Mouse (Mus musculus) 416B (cell line): Measurements from ENCODE around the gene Ess2.
"Not testable (repeated sequence)": the region's sequence is repeated elsewhere in the genome, so short reads cannot be mapped to it uniquely, and the experiment has no call there.

ENCODE experiments used
- DNase-seq: peaks from one replicate; pipeline ENCODE4 v3.0.0; 2011; ENCODE audit warnings: low read depth

Gene Ess2

GRCm38 (mm10) chr16:17911052-17911595, at the start of gene Ess2:
TSS of gene Ess2 (minus strand) at chr16:17911348.
- DNase-seq: peak; percentile 97

- not testable (repeated sequence) for DNase-seq
Observed at GRCm38 (mm10) chr16:17956052-17956638, 45.0 kb upstream of the Ess2 start.

GRCm38 (mm10) chr16:17951618-17952017, 40.5 kb upstream of the Ess2 start:
- DNase-seq: no peak

- no peak for DNase-seq
Observed at GRCm38 (mm10) chr16:17950068-17950467, 38.9 kb upstream of the Ess2 start.

- DNase-seq: peak; percentile 75
Observed at GRCm38 (mm10) chr16:17949421-17949877, 38.3 kb upstream of the Ess2 start.

GRCm38 (mm10) chr16:17945081-17945831, 34.1 kb upstream of the Ess2 start:
- no peak for DNase-seq

GRCm38 (mm10) chr16:17943466-17943865, 32.3 kb upstream of the Ess2 start:
- no peak for DNase-seq

GRCm38 (mm10) chr16:17939255-17939751, 28.2 kb upstream of the Ess2 start:
- DNase-seq: peak; percentile 66

GRCm38 (mm10) chr16:17938821-17939220, 27.7 kb upstream of the Ess2 start:
- peak; percentile 91 for DNase-seq

GRCm38 (mm10) chr16:17938187-17938586, 27.0 kb upstream of the Ess2 start:
- peak; percentile 91 for DNase-seq

- peak; percentile 25 for DNase-seq
Observed at GRCm38 (mm10) chr16:17936776-17937175, 25.6 kb upstream of the Ess2 start.

GRCm38 (mm10) chr16:17934445-17934910, 23.3 kb upstream of the Ess2 start:
- DNase-seq: peak; percentile 60

GRCm38 (mm10) chr16:17933594-17934444, 22.7 kb upstream of the Ess2 start:
- DNase-seq: no peak

- DNase-seq: no peak
Observed at GRCm38 (mm10) chr16:17931906-17932460, 20.8 kb upstream of the Ess2 start.

GRCm38 (mm10) chr16:17929631-17930030, 18.5 kb upstream of the Ess2 start:
- no peak for DNase-seq

GRCm38 (mm10) chr16:17929211-17929610, 18.1 kb upstream of the Ess2 start:
- DNase-seq: no peak

GRCm38 (mm10) chr16:17928627-17929104, 17.5 kb upstream of the Ess2 start:
- DNase-seq: peak; percentile 96

GRCm38 (mm10) chr16:17928087-17928580, 17.0 kb upstream of the Ess2 start, which contains the start of gene Slc25a1:
TSS of gene Slc25a1 (minus strand) at chr16:17928219.
- DNase-seq: peak; percentile 93

GRCm38 (mm10) chr16:17927351-17928082, 16.4 kb upstream of the Ess2 start:
- no peak for DNase-seq

GRCm38 (mm10) chr16:17922163-17922538, 11.0 kb upstream of the Ess2 start:
- DNase-seq: no peak
